Mouse (Mus musculus): ENCODE measurements around the gene Olfr1371. TPM values are rescaled to one million over a fixed set of nuclear protein-coding genes. Genes with fewer than 3 reads are reported as not detected.
A peak's percentile ranks its signal among the peaks of the same experiment; 100 is the strongest.

Gene Olfr1371
- polyA plus RNA-seq (2017; shearing (Covaris generic)) = not detected

DNA sequence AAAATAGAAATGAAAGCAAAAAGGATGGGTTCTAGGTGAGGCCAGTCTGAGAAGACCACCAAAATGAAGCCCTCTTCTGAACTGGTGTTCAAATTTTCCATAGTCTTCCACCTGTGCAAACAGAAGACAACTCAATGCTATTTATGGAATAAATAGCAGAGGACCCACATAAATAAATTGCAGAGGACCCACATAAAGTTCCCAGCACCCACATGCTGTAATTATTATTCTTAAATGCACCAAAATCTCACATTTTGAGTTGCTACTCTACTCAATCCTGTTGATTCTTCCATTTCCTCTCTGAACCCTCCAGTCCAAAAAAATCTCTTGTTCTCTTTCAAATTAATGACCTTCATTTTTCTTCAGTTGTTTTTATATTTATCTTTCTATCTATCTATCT, at the start of gene Olfr1371:
TSS of gene Olfr1371 (minus strand) at position 101 of the 400 bp plus-strand sequence.
- no peak for ATAC-seq

DNA sequence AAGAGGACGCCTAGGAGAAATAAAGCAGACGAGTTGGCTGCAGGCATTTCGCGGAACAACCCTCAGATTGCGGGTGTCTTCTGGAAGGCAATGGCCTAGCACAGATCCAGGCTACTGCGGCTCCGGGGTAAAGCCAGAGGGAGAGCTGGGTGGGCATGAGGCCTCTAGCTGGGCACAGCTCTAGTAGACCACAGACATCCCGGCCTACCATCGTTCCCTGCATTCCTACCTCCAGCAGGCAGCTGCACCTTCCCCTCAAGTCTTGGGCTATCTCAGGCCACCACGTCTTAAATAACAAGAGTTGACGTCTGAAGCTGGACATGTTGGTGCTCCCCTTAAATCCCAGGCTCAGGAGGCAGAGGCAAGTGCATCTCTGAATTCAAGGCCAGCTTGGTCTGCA, 48.6 kb upstream of the Olfr1371 start:
- ATAC-seq = no peak

DNA sequence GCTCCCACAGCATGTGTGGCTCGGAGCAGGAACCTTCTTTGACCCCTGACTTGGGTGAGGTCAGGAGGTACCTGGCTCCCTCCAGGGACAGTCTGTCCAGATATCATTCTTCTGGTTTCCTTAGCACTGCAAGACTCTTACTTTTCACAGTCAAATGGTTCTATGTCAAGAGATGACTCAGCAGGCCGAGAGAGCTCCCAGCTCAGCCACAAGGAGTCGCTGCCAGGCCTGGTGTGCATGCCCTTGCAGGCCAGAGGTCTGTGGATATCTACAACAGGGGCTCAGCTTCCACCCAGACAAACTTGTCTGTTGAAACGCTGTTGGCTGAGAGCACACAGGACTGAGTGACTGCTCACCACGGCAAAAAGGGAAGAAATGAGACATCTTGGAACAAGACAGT, 48.1 kb upstream of the Olfr1371 start:
- no peak for ATAC-seq

DNA sequence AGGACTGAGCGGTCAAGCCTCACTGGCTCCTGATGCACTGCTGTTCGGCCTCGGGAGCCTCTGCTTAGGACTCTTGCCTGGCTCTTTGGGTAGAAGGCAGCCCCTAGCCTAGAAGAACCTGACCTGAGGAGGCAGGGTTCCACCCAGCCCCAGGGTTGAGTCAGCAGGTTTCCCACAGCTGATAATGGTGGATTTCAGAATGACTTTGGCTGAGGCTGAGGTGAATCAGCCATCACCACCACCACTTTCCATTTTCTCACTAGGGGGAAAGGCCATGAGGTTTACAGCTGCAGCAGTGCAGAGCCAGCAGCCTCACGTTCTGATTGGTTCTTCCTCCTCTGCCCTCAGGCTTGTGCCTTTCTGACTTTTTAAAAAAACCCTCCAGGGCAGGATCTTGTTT, 47.1 kb upstream of the Olfr1371 start:
- no peak for ATAC-seq

DNA sequence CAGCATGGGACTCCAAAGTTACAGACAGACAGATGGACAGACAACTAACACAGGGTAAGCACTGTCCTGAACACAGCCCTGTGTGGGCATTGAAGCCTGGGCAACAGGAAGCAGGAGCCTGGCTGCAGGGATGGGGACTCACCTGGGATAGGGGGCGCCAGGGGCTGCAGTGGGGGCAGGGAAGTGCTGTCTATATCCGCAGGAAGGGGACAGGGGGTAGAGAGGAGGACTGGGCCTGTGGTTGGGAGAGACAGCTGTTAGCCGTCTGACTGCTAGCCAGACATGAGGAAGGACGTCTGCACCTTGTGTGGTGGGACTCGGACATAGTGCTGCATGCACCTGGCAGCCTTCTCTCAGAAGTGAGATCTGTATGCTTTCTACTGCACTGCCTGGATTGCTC, 44.9 kb upstream of the Olfr1371 start:
- no peak for ATAC-seq

DNA sequence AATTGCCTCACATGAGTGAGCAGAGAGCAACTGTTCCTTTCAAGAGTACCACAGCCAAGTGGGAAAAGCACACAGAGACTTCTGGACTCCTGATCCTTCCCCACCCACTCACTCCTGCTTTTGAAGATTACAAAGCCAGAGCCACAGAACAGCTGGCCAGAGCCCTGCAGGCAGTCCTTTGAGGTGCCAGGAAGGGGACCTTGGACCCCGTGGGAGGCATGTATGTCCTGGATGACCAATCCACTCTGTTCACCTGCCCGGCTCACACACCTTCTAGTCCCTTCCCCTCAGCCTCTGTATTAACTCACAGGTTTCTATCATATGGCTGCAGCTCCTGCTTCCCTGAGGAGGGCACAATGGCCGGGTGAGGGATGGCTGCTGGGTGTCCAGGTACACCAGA, 43.6 kb upstream of the Olfr1371 start:
- no peak for ATAC-seq

DNA sequence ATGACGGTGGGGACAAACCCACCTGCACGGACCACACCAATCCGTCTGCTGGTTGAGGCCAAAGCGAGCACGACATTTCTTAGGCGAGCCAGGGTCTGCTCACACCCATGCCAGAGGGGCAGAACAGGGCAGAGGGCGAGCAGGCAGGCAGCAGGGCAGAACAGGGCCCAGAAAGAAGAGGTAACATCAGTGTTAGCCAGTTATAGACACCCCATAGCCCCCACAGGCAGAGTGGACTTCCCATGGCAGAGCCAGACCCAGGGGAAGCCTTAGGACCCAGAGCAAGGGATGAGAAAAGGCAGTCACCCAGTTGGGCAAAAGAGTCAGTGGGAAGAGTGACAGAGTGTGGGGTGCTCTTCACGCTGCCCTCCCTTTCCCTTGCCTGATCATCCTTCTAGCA, 41.3 kb upstream of the Olfr1371 start:
- no peak for ATAC-seq

DNA sequence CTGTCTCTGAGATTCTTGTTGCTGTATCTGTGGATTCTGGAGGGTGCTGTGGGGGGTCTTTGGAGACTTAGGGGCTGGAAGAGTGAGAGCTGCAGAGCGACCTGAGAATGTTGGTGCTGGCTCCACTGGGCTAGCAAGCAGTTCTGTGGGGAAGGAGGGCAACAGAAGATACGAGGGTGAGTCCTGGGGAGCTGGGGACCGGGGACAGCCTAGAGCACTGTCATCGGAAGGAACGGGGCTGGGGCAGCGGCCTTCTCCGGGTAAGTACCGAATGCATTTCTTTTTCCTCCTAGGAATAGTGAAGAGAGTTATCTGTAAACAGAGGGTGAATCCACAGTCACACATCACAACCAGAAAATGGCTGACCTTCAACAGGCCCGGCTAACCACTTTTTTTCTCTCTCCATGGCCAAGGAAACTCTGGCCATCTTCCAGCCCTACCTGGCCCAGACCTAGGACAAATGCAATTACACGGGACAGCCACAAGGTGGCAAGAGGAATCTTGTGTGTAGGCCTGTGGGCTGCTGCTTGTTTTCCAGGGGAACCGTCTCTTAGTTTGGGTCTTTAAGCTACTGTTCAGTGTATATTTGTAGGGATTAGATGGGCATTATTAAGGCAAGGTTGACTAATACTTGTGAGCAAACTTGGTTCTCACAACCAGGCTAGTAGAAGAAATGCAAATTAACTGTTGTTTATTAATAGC, 40.0 kb upstream of the Olfr1371 start:
- ATAC-seq = peak; percentile 48

DNA sequence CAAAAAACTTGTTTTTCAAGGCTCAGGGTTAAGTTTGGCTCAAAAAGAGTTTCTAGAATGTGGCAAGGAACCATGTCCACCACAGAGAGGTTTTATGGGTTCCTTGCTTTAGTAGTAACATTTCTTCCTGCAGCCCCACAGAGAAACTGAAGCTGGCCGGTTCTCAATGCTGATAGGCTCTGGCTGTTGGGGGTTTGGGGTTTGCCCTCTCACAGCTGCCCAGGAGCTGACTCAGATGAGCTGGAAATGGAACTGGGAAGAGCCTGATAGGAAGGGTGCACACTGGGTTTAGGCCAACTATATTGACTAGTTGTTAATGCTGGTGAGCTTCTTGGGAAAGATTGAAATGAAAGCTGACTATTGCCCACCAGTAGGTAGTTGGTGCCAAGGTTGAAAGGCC, 38.9 kb upstream of the Olfr1371 start:
- no peak for ATAC-seq

DNA sequence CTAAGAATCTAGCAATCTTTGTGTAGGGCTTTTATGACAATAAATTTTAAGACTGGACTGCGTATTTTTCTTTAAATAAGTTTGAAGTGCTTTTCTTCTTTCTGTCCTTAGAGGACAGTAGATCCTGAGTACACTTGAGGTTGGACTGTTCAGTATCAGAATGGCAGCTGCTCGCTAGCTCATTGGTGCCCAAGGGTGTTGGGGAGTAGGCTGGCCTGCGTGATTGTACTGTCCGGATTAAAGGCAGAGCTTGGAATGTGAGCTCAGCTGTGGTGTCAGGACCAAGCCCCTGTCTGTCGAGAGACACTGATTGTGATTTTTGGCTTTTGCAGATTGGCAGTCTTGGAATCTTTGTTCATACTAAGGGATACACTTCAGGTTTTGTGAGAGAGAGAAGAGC, 38.0 kb upstream of the Olfr1371 start:
- ATAC-seq = no peak

DNA sequence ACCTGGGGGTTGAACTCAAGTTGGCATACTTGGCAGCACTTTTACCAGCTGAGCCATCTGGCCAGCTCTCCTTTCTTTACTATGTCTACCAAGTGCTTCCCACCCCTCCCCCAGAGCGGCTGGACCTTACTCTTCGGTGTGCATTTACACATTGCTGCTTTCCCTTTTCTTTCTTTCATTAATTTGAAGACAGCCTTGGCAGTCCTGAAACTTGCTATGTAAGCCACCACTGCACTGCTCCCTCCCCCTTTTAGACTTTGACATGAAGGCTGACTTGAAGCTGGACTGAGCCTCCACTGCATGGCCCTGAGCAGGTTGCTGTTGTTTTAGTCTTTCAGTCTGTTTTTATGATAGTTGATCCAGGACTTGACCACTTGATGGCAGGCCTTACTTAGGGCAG, 35.7 kb upstream of the Olfr1371 start:
- no peak for ATAC-seq

DNA sequence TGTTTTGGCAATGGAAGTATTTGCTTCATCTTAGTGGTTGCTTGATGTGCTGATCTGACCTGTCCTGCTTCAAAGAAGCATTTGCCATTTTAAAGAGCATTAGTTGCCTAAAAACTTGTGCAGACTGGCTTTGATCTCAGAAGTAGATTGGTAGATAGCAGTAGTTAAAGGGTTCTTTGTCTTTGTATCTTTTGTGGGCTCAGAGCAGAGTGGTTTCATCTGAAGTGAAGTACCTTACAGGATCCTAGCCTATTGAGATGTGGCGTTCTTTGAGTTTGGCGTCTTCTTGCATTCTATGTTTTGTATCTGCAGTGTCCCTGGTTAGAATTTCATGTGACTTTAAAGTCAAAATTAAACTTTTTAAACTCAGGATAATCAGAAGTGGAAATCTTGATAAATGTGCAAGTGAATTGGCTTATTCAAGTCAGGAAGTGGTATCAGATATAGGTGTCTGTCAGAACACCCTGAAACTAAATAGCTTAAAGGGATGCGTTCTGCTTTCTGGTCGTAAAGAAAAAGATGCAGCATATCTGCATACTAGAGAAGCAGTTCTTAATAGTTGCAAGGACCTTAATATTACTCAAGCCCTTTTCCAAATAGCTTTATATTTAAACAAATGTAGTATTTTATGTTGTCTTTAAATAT, 27.2 kb upstream of the Olfr1371 start:
- ATAC-seq = peak; percentile 76

DNA sequence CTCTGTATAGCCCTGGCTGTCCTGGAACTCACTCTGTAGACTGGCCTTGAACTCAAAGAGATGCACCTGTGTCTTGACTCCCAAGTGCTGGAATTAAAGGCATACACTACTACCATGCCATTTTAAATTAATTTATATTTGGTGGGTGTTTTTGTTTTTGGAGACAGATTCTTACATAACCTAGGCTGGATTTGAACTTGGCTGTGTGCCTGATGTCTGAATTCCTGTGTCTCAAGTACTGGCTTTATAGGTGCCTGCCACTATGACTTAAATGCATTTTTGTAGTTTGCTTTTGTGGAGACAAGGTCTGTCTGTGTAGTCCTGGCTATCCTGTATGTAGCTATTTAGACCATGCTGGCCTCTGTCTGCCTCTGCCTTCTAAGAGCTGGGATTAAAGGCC, 20.7 kb upstream of the Olfr1371 start:
- no peak for ATAC-seq

DNA sequence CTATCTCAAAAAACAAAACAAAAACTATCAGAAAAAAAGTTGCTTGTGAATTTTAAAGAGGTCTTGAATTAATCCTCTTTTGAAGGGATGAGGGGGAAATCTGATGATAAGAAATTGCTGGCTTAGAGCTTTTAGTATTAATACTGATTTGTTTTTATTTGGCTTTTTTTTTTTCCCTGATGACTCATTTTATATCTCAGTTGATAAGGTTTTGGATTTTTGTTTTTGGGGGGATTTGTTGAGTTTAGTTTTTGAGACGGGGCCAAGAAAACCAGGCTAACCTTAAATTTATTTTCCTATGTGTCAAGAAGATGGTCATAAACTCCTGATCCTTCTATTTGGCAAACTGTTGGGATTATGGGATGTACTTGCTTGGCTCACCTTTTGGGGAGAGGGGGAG, 20.1 kb upstream of the Olfr1371 start:
- no peak for ATAC-seq

DNA sequence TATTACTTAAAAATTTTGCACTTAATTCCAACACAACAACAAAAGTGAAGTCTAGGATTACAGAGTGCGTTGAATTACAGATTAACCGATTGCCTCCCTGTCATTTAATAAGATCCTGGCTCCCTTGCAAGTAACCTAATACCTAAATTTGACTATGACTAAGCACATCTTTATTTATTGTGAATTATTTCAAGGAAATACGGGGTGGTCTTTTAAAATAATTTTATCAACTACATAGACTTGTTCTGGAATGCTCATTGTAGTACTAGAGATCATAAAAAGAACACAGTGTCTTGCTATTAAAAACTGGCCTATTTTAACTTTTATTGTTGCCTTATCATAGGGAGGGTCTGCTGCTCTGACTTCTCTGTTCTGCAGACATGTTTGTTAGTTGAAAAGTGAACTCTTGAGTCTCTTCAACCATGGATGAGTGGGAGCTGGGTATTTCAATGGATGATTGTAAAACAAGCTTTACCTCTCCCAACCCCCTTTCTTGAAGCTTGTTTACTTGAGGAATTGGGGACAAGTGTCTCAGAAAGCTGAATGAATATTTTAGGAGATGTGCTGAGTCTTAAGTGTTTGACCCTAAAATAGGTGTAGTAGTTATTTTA, 19.4 kb upstream of the Olfr1371 start:
- no peak for ATAC-seq

DNA sequence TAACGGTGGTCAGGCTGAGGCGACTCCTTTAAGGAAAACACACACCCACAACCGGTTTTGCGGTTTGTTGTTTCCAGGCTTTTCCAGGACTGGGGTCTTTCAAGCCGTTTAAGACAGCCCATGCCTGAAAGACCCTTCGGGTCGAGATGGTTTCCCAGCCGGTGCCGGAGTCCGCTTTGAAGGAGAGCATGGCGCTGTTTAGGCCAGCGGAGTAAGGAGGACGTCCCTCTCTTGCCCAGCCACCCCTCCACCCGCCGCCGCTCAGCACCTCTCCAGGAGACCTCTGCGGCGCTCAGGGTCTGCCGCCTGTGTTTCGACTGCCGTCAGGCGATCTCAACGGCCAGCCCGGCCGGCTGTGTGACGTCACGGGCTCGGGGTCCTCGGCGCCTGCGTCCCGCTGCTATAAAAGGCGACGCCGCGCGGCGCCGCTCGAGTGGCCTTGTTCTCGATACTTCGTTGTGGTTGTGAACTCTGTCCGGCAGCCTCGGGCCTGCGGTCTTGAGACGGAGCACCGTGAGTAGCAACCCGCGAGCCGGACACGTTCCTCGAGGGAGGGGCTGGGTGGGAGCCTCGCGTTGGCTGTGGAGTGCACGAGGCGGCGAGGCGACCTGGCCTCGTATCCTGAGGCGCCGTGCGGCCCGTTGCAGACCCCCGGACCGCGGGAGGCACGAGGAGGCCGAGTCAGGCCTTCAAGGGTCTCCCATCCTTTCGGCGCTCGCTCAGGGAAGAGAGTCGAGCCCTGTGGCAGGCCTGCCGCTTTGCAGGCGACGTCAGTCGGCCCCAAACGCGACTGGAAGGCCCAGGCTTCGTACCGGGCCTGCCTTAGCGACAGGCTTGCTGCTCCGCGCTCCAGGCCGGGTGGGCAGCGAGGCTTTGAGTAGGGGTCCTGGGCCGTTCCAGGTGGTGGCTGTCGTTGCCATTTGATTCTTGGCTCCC, 18.1 kb upstream of the Olfr1371 start, which contains the start of gene Skp1a:
TSS of gene Skp1a (plus strand) at position 390 of the 936 bp plus-strand sequence.
- ATAC-seq = peak; percentile 76

DNA sequence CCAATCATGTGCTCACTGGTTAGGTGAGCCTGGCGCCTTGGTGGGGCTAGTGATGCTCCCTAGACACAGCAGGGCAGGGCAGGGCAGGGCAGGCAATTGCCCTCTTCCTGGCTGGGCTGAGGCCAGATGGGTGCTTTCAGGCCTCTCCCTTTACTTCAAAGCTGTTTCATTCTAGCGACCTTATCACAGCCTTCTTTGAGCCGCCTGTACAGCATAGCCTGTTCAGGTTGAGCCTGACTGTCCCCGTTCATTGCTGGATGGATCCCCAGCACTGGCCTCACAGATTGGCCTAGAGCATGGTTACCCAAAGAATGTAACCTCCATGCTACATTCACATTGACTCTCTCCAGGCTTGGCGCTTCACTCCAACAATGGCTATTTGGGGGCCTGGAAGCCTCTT, 16.9 kb upstream of the Olfr1371 start:
- ATAC-seq = no peak

DNA sequence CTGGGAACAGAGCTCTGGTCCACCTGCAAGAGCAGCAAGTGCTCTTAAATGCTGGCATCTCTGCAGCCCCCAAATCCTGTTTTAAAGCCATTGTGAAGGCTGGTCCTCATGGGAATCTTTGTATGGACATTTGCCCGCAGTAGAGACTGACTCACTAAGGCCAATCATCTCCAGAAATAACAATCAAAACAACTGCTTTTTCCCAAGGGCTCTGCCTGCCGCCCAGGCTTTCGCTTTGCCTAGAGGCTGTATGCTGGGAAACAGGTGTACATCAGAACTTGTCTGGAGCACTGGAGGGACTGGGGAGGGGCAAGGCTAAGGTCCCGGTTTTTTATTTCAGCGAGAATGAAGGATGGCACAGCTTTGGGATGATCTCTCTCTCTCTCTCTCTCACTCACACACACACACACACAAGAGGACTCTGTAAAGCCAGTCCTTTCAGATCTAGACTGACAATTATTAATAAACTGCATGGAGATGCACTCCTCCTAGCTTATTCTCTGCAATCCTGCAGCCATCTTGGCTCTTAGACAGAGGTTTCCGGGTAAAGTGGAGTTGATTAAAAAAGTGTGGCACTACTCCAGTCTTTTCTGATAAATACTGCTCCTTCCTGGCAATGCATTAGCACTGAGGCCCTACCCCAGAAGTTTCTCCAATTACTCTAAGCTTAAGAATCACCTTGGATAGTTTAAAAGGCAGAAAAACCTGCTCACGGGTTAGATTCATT, 15.1 kb upstream of the Olfr1371 start:
- ATAC-seq = no peak

DNA sequence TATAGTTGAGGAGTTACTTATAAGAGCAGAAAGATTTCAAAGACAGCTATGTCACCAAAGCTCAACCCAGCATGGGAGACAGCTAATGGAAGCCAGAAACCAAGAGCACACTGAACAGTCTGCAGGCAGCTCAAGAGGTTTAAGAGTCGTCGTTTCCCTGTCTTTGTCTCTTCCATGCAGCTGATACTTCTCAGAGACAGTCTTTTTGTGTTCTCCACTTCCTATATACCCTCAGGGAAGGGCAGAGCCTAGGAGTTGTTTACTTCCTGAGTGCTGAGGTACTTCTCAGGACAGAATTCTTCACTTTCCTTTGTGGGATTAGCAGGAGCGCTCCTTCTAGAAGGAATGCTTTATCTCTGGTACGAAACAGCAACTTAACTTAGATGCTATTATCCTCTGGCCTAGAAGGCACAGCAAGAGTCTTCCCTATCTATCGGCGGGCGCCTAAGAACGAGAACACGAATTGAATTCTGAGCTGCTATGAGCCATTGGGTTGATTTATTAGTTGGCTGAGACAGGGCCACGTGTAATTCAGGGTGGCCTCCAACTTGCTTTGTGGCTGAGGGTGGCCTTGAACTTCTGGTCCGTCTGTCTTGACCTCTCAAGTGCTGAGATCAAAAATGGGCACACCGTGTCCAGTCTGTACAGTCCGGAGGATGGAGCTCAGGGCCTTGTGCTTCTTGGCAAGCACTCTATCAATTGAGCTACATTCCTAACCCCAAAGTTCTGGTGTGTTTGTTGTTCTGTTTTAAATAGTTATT, 13.9 kb upstream of the Olfr1371 start:
- ATAC-seq = no peak

DNA sequence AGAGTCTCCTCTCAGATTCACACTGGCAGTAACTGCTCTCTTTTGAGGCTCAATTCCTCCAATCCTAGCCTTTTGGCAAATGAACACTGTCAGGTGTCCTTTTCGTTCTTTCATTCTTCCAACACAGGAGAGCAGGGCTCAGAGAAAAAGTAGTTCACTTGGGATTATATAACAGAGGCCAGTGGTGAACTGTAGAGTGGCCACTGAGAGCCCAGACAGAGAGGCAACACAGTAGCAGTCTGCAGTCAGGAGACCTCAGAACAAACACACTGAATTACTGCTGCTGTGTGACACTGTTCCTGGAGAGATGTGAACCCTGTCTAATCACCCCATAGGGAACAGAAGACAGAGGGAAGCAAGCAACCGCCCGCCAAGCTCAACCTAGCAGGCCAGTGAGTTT, 13.3 kb upstream of the Olfr1371 start:
- ATAC-seq = no peak

DNA sequence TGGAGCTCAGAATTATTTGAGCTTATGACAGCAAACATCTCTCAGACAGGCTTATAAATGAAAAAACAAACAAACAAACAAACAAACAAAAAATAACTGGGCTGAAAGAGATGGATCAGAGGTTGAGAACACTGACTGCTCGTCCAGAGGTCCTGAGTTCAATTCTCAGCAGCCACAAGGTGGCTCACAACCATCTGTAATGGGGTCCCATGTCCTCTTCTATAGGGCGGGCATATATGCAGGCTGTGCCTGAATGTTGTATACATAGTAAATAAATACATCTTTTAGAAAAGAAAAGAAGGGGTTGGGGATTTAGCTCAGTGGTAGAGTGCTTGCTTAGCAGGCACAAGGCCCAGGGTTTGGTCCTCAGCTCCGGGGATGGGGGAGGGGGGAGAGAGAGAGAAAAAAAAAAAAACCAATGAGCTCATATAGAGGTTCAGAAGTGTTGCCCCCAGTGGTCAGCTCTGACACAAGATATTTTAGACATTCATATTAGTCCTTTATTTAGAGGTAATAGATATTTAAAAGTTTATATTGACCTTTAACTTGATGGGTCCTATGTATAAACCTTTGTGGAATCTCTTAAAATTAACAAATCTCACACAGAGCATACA, 12.3 kb upstream of the Olfr1371 start:
- ATAC-seq = no peak

Data from CD4-positive, CD25-positive, alpha-beta regulatory T cell, adult 4 months (primary cell).